Mouse (Mus musculus) embryonic facial prominence, embryonic 11.5 days (tissue): ENCODE measurements around the gene Osgep. TPM values are rescaled to one million over a fixed set of nuclear protein-coding genes. Genes with fewer than 3 reads are reported as not detected.
"Not testable (repeated sequence)": the region's sequence is repeated elsewhere in the genome, so short reads cannot be mapped to it uniquely, and the experiment has no call there.

Experiments
- ATAC-seq: fragments of 200-750 bp; cut with Nextera tagmentation; replicated peaks from 2 replicates; pipeline ENCODE4 v1.8.0; 2017; ENCODE audit warnings: low read depth; ENCODE audit not compliant: insufficient number of reproducible peaks, low FRiP score, low TSS enrichment
- DNase-seq: peaks from one replicate; pipeline ENCODE4 v3.0.0-alpha.2; 2015; ENCODE audit warnings: low spot score
- H3K27ac ChIP-seq: fragments of 300-500 bp; sonication (generic); replicated peaks from 2 replicates; pipeline ENCODE4 v1.5.1; 2014; ENCODE audit warnings: mild to moderate bottlenecking, low read depth, low read length, control low read depth
- H3K27me3 ChIP-seq: fragments of 300-500 bp; sonication (generic); 2 replicates; pipeline ENCODE4 v1.6.1; 2014; ENCODE audit warnings: mild to moderate bottlenecking, low read length, moderate library complexity, mixed read lengths; ENCODE audit not compliant: control insufficient read depth, insufficient read depth
- H3K36me3 ChIP-seq: fragments of 300-500 bp; sonication (generic); replicated peaks from 2 replicates; pipeline ENCODE4 v1.6.1; 2014; ENCODE audit warnings: low read depth, mild to moderate bottlenecking, low read length, moderate library complexity, mixed read lengths; ENCODE audit not compliant: control insufficient read depth, insufficient read depth
- H3K4me1 ChIP-seq: fragments of 300-500 bp; sonication (generic); 2 replicates; pipeline ENCODE4 v1.6.1; 2014; ENCODE audit warnings: low read length, mixed read lengths; ENCODE audit not compliant: control insufficient read depth, insufficient read depth
- H3K4me2 ChIP-seq: fragments of 300-500 bp; sonication (generic); 2 replicates; pipeline ENCODE4 v1.6.1; 2014; ENCODE audit warnings: low read depth, mild to moderate bottlenecking, control low read depth, low read length, moderate library complexity
- H3K4me3 ChIP-seq: fragments of 300-500 bp; sonication (generic); 2 replicates; pipeline ENCODE4 v1.5.1; 2014; ENCODE audit warnings: low read depth, low read length, control low read depth
- H3K9ac ChIP-seq: fragments of 300-500 bp; sonication (generic); replicated peaks from 2 replicates; pipeline ENCODE4 v1.6.1; 2014; ENCODE audit warnings: mild to moderate bottlenecking, control low read depth, low read length
- H3K9me3 ChIP-seq: fragments of 300-500 bp; sonication (generic); replicated peaks from 2 replicates; pipeline ENCODE4 v1.6.1; 2016; ENCODE audit warnings: mild to moderate bottlenecking, low read length, inconsistent platforms, mixed read lengths; ENCODE audit not compliant: control insufficient read depth
- WGBS: fragments of 180-500 bp; shearing (Covaris S2); extraction: QIAGEN DNeasy Blood & Tissue Kit; methylation state at CpG from one replicate; pipeline ENCODE4 v1.1.7; 2014; 5-methylcytosine and 5-hydroxymethylcytosine counted together
- polyA plus RNA-seq: library from polyadenylated mRNA; unstranded; fragments of >200 nt; fragmentation: Nextera tagmentation; extraction: Ambion mirVana; gene quantifications from 2 replicates; pipeline ENCODE4 v1.2.1, GENCODE M21; 2014

The Osgep gene
- 188 and 208 TPM in 2 replicates for polyA plus RNA-seq

DNA sequence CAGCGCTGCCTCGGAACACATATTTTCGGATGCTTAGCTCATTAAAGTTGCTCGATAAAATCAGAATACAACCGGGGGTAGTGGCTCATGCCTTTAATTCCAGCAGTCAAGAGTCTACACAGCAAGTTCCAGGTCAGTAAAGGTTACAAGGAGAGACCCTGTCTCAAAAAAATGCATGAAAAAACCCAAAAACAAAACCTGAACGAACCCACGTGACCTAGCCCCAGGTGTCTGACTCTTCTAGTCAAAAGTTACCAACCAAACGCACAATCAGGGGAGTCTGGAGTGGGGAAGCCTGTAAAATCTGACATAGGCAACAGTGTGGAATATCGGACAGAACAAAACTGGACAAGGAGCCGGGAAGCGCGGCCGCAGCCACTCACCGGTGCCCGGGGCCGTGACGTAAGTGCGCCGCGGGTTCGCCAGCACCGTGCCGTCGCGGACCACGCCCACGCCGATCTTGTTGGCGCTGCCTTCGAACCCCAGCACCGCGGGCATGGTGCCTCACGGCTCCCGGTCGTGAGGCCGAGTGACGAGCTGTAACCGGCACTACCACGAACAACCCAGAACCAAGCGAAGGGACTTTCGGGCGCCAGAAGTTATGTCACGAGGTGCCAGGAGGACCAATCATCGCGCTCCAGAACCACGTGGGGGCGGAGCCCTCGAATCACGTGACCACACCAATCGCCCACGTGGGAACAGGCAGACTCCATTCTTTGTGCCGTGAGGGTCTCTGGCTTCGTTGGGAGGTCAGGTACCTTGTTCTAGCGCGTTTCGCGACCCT is at the start of gene Osgep, which contains the start of gene Apex1:
Osgep (minus strand) TSS at position 613 of the 784 bp plus-strand sequence.
Apex1 (plus strand) TSS at position 688 of the 784 bp plus-strand sequence.
- H3K4me3 ChIP-seq = peak within 1 kb of the TSS; percentile 84
- H3K4me2 ChIP-seq = peak within 1 kb of the TSS; percentile 64
- under 1% methylated on average over 57 of the region's 57 CpGs for WGBS
- peak; percentile 95 for ATAC-seq
- peak; percentile 99 for DNase-seq
- peaks cover 10% of the 10 kb centered on the region; the same call in 1 of the 2 replicates for H3K36me3 ChIP-seq
- H3K9ac ChIP-seq = peak within 1 kb of the TSS; percentile 95
- H3K4me1 ChIP-seq = no peaks in the 10 kb centered on the region
- H3K27me3 ChIP-seq = no peaks in the 10 kb centered on the region
- H3K9me3 ChIP-seq = no peaks in the 10 kb centered on the region
- peak within 1 kb of the TSS; percentile 90 for H3K27ac ChIP-seq

DNA sequence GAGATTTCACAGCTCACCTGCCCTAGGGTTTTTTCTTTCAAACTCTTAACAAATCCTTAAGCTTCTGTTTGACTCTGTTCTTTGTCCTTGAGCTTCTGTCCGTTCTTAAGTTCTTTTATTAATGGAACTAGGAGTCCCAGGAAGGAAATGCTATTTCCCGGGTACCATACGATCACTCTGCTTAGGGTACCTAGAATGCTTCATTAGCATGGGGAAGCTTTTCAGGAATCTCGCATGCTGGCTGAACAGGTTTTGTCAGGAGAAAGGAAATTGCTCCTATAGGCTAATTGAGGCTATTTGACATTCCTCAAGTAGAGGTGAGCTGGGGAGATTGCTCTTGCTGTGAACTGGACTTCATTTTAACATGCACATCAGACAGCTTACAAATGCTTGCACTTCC is 49.0 kb upstream of the Osgep start:
- DNase-seq (peak; percentile 22), ATAC-seq (no peak)
- no peaks in the 10 kb centered on the region for H3K36me3 ChIP-seq
- H3K4me3 ChIP-seq = no peak overlapping the region
- 55% methylated on average over 4 of the region's 4 CpGs for WGBS
- no peak overlapping the region for H3K27ac ChIP-seq
- H3K27me3 ChIP-seq = no peaks in the 10 kb centered on the region
- H3K9ac ChIP-seq = no peak overlapping the region
- no peaks in the 10 kb centered on the region for H3K9me3 ChIP-seq
- no peak overlapping the region for H3K4me2 ChIP-seq
- no peaks in the 10 kb centered on the region for H3K4me1 ChIP-seq

DNA sequence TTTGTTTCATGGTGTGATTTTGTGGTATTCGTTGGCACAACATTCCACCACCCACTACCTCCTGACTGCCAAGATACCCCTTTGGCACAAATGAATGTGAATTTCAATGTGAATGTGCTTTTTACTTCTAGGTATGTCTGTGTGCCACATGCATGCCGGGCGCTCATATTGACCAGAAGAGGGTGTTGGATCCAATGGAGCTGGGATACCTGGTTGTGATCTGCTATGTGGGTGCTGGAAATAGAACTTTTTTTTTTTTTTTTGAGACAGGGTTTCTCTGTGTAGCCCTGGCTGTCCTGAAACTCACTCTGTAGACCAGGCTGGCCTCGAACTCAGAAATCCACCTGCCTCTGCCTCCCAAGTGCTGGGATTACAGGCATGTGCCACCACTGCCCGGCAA is 48.4 kb upstream of the Osgep start:
- WGBS = 91% methylated on average over 5 of the region's 5 CpGs
- not testable (repeated sequence) for H3K4me1 ChIP-seq, H3K9ac ChIP-seq, DNase-seq, ATAC-seq, H3K27ac ChIP-seq, H3K4me2 ChIP-seq, H3K36me3 ChIP-seq, H3K9me3 ChIP-seq, H3K27me3 ChIP-seq, H3K4me3 ChIP-seq

DNA sequence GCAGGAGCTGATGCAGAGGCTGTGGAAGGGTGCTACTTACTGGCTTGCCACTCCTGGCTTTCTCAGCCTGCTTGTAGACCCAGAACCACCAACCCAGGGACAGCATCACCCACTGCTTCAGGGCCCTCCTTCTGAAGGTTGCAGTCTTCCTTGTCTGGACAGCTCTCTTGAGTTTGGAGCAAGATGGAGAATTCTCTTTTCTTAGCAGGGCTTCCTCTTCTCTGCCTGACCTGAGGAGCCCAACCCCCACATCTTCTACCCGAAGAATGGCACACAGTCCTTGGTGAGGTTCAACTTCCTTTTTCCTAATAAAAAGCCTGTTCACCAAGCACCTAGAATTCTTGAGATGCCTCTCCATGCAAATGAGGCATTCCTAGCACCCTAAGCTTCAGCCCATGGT is 46.1 kb upstream of the Osgep start:
- H3K27me3 ChIP-seq = no peaks in the 10 kb centered on the region
- no peak for ATAC-seq

DNA sequence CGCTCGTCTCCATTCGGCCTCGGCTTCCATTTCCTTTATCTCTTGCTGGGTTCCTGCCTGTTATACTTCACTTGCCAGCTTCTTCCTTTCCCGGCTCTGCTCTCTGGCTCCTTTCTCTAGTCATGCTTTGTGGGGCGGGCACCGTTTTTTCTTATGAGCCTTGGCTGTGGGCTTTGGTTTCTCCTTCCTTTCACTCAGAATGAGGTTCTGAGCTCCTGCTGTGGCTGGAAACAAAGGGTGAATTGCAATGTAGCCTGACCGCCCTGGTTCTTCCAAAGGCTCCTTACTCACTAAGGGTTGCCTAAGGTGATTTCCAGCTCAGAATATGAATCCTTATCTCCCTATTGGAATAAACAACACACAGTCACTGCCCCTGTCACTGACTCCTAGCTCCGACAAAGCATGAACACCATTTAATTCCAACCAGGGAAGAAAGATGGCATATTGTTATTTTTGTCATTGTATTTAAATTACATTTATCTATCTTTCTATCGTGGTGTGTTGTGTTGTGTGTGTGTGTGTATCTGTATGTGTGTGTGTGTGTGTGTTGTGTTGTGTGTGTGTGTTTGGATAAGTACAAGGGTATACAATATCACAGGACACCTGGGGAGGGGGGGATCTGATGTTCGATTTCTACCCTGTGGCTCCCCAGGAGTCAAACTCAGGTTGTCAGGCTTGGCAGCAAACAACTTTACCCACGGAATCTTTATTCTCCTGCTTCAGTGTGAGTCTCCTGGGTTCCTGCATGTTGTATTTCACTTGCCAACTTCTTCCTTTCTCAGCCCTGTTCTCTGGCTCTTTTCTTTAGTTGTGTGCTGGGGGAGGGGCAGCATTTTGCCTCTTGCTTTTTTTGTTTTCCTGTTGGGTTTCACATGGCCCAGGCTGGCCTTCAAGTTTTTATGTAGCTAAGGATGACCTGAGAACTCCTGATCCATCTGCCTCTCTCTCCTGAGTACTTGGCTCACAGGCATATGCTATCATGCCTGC is 45.2 kb upstream of the Osgep start:
- Histone ChIP-seq H3K4me1 (no peaks in the 10 kb centered on the region), H3K36me3 (no peaks in the 10 kb centered on the region), H3K4me3 (no peak overlapping the region), H3K27ac (no peak overlapping the region), H3K4me2 (no peak overlapping the region), H3K9me3 (no peaks in the 10 kb centered on the region), H3K27me3 (no peaks in the 10 kb centered on the region), H3K9ac (no peak overlapping the region)
- ATAC-seq = no peak
- DNase-seq = peak; percentile 11
- 26% methylated on average over 12 of the region's 12 CpGs for WGBS

More for the DNA sequence above, 46.1 kb upstream of the Osgep start:
- H3K4me1 ChIP-seq = no peaks in the 10 kb centered on the region
- no peak overlapping the region for H3K4me2 ChIP-seq
- DNase-seq = no peak
- no peak overlapping the region for H3K4me3 ChIP-seq
- no peaks in the 10 kb centered on the region for H3K36me3 ChIP-seq
- H3K27ac ChIP-seq = no peak overlapping the region
- H3K9me3 ChIP-seq = no peaks in the 10 kb centered on the region
- H3K9ac ChIP-seq = no peak overlapping the region
- WGBS = 76% methylated on average over 1 of the region's 1 CpGs

DNA sequence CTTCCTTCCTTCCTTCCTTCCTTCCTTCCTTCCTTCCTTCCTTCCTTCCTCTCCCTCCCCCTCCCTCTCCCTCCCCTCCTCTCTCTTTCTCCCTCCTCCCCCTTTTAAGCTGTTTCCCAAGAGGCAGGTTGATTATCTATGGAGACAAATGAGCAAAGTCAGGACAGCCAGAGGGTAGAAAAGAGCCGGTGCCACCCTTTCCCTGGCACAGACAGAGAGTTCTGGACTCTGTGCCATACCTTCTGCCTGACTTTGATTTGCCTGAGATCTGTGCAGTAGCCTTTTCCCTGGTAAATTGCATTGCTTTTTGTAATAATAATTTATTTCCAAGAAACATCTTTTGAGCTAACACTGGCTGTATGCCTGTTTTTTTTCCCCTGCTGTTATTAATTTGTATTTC is 44.3 kb upstream of the Osgep start:
- Histone ChIP-seq H3K4me3 (no peak overlapping the region), H3K27me3 (no peaks in the 10 kb centered on the region), H3K27ac (no peak overlapping the region), H3K9ac (no peak overlapping the region), H3K4me1 (no peaks in the 10 kb centered on the region), H3K4me2 (no peak overlapping the region), H3K9me3 (no peaks in the 10 kb centered on the region), H3K36me3 (no peaks in the 10 kb centered on the region)
- WGBS = 24% methylated on average over 1 of the region's 1 CpGs
- ATAC-seq (no peak), DNase-seq (no peak)

DNA sequence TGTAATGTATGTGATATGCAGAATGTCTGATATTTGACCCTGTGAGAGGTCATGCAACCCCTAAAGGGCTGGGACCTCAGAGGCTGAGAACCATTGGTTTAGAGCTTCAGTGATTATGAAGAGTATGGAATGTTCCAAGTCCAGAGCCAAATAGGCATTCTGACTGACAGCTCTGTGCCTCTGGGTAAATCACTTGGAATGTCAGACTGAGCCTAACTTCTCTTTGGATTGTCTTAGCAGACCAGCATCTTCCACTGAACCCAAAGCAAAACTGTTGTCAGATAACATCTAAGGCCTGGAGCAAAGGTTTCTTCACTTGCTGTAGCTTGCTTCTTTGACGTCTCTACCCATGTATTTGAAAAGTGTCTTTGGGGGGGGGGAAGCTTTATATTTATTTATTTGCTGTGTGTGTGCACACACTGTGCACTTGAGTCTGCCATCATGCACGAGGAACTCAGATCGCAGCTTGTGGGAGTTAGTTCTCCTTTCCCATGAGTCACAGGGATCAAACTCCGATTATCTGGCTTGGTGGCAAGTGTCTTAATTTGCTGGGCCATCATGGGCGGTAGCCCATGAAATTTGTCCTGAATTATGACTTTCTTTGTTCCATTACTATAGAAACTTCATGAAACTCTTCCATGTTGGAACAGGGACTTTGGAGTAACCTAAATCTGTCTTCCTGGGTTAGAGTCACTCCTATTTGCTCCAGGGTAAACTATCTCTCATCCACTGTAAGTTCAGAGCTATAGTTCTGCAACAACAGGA is 43.7 kb upstream of the Osgep start:
- DNase-seq (no peak), ATAC-seq (no peak)
- WGBS = 80% methylated on average over 5 of the region's 5 CpGs

More for the DNA sequence above, 43.7 kb upstream of the Osgep start:
- Histone ChIP-seq H3K4me1 (no peaks in the 10 kb centered on the region), H3K9ac (no peak overlapping the region), H3K36me3 (no peaks in the 10 kb centered on the region), H3K4me3 (no peak overlapping the region), H3K27me3 (no peaks in the 10 kb centered on the region), H3K4me2 (no peak overlapping the region), H3K9me3 (no peaks in the 10 kb centered on the region), H3K27ac (no peak overlapping the region)
